Mouse (Mus musculus) C2C12 (cell line): ENCODE results near the gene Sugt1.

Experiments used
- CTCF ChIP-seq: IDR thresholded peaks from one replicate; pipeline ENCODE4 v1.5.1; 2011; ENCODE audit not compliant: control insufficient read depth, insufficient read depth, insufficient read length
- MAX ChIP-seq: IDR thresholded peaks from one replicate; pipeline ENCODE4 v1.6.1; 2011; ENCODE audit warnings: mild to moderate bottlenecking, control low read depth
- MYOG ChIP-seq: IDR thresholded peaks from one replicate; pipeline ENCODE4 v1.6.1; 2011; ENCODE audit not compliant: control insufficient read depth, insufficient read length; ENCODE audit errors: extremely low read depth
- USF1 ChIP-seq: IDR thresholded peaks from one replicate; pipeline ENCODE4 v1.6.1; 2011; ENCODE audit warnings: low read depth, mild to moderate bottlenecking, control low read depth, moderate library complexity

DNA sequence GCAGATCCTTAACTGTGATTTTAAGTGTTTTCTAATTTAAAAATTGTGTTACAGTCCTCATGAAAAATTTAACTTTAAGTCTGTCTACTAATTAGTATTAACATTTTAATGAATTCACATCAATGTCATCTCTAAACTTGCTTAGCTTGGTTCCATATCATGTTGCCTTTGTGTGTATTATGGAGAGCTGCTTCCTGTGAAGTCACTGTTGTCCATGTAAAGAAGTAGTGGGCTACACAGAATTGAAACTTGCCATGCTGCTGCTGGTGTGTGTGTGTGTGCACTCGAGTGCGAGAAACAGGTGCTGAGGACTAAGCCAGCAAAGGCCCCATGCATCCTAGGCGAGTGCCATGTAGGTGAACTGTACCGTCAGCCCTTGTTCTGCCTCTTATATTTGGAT lies 19.9 kb downstream of the Sugt1 start:
- no peak for TF ChIP-seq CTCF
- TF ChIP-seq USF1, result no peak
- TF ChIP-seq MYOG, result no peak
- no peak for TF ChIP-seq MAX
